34 mouse cellular contexts compared by ENCODE assay signal in genomic region chr5:38888646-38889045, GRCm38 (mm10). TPM values are rescaled to one million over a fixed set of nuclear protein-coding genes. Genes with fewer than 3 reads are reported as not detected.
"Had no signal": no experiment of that assay in that cellular context is flagged by ENCODE, and none has a peak within 500 bp of the region (broad histone marks: within the 10 kb centered on the region; RNA-seq: fewer than 3 reads in every experiment).

No protein-coding gene starts in this region.

- H3K4me3 ChIP-seq: gastrocnemius, adult 2 months; heart, adult 2 months; heart, embryonic 13.5 days; heart, embryonic 15.5 days; hindbrain, embryonic 10.5 days; hindbrain, embryonic 12.5 days; intestine, embryonic 15.5 days; layer of hippocampus, adult 2 months; limb, embryonic 10.5 days; limb, embryonic 12.5 days; liver, embryonic 13.5 days; liver, embryonic 15.5 days had no signal

- H3K36me3 ChIP-seq: heart, embryonic 13.5 days; heart, embryonic 15.5 days; hindbrain, embryonic 10.5 days; hindbrain, embryonic 12.5 days; intestine, embryonic 15.5 days; limb, embryonic 10.5 days; limb, embryonic 12.5 days; liver, embryonic 13.5 days; liver, embryonic 15.5 days had no signal

- ATAC-seq: hindbrain, embryonic 16.5 days; inflammation-experienced regulatory T-cells, adult 6 months; intestine, embryonic 15.5 days; intestine, postnatal 0 days had no signal

- H3K27ac ChIP-seq: gastrocnemius, adult 2 months; heart, adult 2 months; heart, embryonic 13.5 days; heart, embryonic 15.5 days; hindbrain, embryonic 10.5 days; hindbrain, embryonic 12.5 days; hindbrain, embryonic 14.5 days; intestine, embryonic 15.5 days; layer of hippocampus, adult 2 months; limb, embryonic 10.5 days; limb, embryonic 12.5 days; liver, embryonic 13.5 days; liver, embryonic 15.5 days had no signal

- H3K9ac ChIP-seq: heart, embryonic 13.5 days; heart, embryonic 15.5 days; hindbrain, embryonic 12.5 days; hindbrain, embryonic 14.5 days; intestine, embryonic 15.5 days; limb, embryonic 12.5 days; liver, embryonic 13.5 days; liver, embryonic 15.5 days had no signal

- H3K4me2 ChIP-seq: heart, embryonic 11.5 days; heart, embryonic 13.5 days; heart, embryonic 15.5 days; hindbrain, embryonic 12.5 days; hindbrain, embryonic 14.5 days; intestine, embryonic 15.5 days; limb, embryonic 12.5 days; liver, embryonic 11.5 days; liver, embryonic 13.5 days; liver, embryonic 15.5 days had no signal

- H3K4me1 ChIP-seq: heart, embryonic 13.5 days; heart, embryonic 15.5 days; hindbrain, embryonic 10.5 days; hindbrain, embryonic 12.5 days; intestine, embryonic 15.5 days; limb, embryonic 10.5 days; limb, embryonic 12.5 days; liver, embryonic 13.5 days; liver, embryonic 15.5 days had no signal

- H3K27me3 ChIP-seq: heart, embryonic 13.5 days; heart, embryonic 15.5 days; hindbrain, embryonic 12.5 days; intestine, embryonic 15.5 days; limb, embryonic 12.5 days; liver, embryonic 13.5 days; liver, embryonic 15.5 days had no signal

- H3K9me3 ChIP-seq: heart, embryonic 13.5 days; heart, embryonic 15.5 days; hindbrain, embryonic 10.5 days; hindbrain, embryonic 12.5 days; intestine, embryonic 15.5 days; limb, embryonic 10.5 days; limb, embryonic 12.5 days; liver, embryonic 13.5 days; liver, embryonic 15.5 days had no signal

- DNase-seq: gastrocnemius, adult 2 months; gastrocnemius, postnatal 10 days; gastrocnemius, postnatal 25 days; heart, adult 2 months; heart, postnatal 4 days; kidney, adult 18-20 months; kidney, adult 8-10 months; kidney, postnatal 10 days; kidney, postnatal 25 days; kidney, postnatal 4 days; liver; liver, embryonic 13.5 days had no signal

RNA-seq across cellular contexts. Expression of gene Clnk, which starts 12.0 kb away (rescaled TPM):
- total RNA-seq: gastrocnemius, adult 2 months; gastrocnemius, postnatal 10 days; gastrocnemius, postnatal 25 days; gastrocnemius, postnatal 4 days; heart, adult 2 months; heart, postnatal 25 days; heart, postnatal 4 days; layer of hippocampus, adult 2 months; layer of hippocampus, postnatal 25 days; left cerebral cortex, postnatal 36 days had no signal
- polyA plus RNA-seq: heart, embryonic 11.5 days; heart, embryonic 15.5 days; heart, postnatal 0 days; inflammation-experienced regulatory T-cells, adult 6 months; kidney, embryonic 14.5 days; kidney, embryonic 16.5 days; limb, embryonic 12.5 days; liver, embryonic 13.5 days; liver, embryonic 15.5 days had no signal
